Mouse (Mus musculus) cerebellum, adult 8-10 months (tissue): Measurements from ENCODE around the gene Plcb4.

ENCODE experiments used
- DNase-seq: peaks from one replicate; pipeline ENCODE4 v3.0.0; 2022

Gene Plcb4

DNA sequence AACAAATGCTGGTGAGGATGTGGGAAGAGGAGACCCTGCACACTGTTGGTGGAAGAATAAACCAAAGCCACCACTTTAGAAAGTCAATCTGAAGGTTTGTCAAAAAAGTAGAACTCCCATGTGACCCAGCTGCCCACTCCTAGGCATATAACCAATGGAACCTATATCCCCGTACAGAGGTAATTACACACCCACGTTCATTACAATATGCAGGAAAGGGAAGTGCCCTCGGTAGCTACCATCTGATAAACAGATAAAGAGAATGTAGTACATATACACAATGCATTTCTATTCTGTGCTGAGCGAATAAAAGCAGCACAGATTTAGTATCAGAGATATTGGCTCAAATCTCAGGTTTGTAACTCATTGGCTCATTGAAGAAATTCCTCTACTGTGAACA lies 242.2 kb downstream of the Plcb4 start:
- DNase-seq: no peak

DNA sequence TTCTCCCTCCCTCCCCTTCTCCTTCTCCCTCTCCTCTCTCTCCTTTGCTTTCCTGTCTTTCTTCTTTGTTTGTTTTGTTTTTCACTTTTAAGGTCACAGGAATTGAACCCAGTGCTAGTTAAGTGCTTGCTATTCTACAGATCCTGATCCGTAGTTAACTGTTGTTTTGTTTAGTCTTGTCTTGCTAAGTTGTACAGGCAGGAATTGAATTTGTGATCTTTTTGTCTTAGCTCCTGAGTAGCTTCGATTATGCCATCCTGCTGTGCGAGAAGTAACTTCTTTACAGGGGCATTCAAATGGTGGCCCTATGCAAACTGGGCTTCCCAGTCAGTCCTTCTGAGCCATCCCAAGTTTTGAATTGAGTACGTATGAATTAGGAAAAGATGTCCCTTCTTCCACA lies 245.5 kb downstream of the Plcb4 start:
- DNase-seq: no peak

DNA sequence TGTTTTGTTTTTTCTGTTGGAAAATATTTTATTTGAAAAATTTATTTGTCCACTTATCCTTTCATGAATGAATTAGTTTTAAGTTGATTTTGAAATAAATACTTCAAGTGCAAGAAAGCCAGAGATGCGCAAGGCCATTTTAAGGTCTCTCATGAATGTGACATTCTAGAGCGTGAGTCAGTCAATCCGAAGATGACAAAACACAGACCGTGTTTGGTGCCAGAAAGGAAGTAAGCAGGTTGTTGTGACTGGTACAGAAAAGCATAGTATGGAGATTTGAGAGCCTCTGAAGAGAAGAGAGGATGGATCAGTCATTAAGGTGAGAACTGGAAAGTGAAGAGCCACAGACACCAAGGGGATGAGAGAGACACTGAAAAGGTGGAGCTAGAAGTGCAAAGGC lies 246.0 kb downstream of the Plcb4 start:
- no peak for DNase-seq

DNA sequence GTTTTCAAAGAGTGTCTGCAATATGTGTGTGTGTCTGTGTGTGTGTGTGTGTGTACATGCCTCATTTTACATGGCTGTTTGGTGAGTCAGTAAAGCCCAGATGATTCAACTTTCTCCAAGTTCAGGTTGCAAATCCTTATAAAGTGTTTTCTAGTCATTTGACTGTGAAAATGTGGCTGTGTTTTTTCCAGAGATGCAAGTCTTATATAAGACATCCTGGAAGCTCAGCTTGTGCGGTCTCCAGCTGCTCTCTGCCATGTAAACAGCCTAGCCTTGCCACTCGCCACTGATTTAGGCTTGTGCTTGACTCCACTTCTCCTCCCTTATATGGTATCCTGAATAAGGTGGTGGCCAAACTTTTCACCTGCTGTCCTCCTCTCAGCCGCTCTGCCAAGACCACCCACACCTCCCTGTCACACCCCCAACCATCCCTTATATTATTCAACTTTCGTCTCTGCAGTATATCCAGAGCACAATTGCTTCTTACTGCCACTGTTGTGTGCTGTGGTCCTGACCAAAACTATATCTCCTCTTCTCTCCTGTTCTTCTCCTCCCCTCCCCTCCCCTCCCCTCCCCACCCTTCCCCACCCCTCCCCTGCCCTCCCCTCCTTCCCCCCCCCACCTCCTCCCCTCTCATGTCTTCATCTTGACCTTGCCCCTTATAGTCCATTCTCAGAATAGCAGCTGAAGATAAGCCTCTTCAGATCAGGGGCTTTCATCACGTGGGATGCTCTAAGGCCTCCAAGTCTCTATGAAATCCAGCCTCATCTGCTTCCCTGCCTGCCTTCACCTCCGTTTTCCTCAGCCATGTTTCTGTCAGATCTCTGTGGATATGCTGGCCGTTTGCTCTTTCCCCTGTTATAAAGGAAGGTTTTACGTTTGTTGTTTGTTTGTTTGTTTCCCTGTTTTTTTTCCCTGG lies 255.8 kb downstream of the Plcb4 start:
- no peak for DNase-seq

DNA sequence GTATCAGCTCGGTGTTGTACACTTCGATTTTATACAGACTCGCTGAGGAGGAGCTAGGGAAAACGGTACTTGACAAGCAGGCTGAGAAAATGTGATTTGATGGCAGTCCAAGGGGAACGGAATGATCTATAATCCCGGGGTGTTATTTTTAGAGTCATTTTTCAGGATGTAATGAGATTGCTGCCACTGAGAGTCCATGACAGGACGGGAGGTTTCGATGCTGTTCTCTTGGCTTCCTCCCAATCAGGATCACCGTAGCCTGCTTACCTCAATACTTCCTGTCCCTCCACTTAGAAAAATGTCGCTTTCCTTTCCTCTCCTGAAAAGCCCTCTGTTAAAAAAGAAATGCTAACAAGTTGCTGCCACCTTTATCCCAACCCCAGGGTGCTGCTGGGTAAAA lies 257.1 kb downstream of the Plcb4 start:
- DNase-seq: peak; percentile 34

DNA sequence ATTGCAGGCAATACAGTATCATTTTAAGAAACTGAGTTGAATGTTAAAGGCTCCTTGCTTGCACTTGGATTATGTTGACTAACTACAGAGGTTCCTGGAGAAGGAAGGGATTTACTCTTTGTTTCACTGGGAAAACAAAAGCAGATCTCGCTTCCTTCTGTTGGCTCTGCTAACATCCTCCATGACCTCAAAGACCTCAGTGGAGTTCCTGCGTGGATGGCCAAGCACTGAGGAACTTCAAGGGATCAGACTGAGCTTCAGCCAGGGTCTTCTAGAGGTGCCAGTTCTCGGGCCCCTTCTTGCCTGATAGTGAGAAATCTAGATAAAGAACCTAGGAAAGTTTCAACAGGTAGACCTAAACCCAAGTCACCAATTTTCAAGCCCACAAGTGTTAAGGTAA lies 258.2 kb downstream of the Plcb4 start:
- DNase-seq: no peak

DNA sequence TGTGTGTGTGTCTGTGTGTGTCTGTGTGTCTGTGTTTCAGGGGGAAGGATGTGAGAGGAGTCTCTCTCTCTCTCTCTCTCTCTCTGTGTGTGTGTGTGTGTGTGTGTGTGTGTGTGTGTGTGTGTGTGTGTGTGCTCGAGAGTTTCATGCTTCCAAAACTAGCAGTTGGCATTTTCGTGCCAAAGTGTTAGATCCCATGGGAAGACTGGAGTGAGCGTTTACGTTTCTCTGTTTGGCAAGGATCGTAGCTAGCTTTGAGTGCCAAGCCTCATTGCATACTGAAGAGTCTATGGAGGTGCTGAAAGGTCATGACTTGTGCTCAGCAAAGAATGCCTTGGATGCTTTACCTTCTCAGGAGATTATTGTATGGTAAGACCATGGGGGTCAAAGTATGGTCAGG lies 259.3 kb downstream of the Plcb4 start:
- no peak for DNase-seq

DNA sequence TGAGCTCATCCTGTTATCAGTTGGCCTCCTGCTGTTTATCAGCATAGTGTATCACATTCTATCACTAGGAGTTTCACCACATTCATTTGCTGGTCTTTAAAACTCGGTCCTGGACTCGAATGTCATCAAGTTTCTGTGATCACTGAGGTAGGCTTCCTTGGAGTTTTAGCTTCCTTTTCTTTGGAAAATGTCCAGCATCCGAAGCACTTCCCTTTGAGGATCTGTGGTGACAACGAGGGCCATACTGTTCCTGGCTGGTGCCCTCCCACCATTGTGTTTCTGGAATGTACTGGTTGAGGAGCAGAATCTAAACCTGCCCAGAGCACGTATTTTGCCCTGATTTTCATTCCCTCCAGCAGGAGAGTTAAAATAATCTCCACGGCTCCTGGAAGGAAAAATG lies 260.8 kb downstream of the Plcb4 start:
- no peak for DNase-seq

DNA sequence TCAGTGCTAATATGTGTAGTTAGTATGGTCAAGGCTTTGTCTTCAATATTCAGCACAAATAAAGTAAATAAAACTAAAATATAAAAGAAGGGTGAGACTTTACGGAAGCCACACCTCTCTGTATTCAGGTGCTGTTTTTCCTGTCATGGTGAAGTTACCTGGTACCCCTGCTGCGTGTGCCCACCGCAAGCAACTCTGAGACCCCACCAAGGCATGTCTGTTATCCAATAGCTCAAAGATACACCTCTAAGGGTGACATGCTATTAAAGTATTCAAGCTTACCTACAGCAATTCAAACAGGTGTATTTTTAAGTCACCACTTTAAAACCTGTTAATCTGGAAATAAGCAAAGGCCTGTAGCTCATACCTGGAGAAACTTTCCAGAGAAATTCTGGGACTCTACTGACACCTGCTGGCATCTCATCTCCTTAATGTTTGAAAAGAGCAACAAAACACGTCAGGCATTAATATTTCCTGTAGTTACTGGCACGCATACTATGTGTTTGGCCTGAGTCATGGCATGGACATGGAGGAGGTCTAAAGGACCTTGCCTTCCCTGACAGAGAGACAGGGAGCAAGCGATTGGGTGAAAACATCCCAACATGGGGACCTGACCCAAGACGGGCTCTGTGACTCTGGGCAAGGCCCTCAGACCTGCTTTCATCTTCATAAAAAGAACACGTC lies 268.0 kb downstream of the Plcb4 start:
- DNase-seq: peak; percentile 80

DNA sequence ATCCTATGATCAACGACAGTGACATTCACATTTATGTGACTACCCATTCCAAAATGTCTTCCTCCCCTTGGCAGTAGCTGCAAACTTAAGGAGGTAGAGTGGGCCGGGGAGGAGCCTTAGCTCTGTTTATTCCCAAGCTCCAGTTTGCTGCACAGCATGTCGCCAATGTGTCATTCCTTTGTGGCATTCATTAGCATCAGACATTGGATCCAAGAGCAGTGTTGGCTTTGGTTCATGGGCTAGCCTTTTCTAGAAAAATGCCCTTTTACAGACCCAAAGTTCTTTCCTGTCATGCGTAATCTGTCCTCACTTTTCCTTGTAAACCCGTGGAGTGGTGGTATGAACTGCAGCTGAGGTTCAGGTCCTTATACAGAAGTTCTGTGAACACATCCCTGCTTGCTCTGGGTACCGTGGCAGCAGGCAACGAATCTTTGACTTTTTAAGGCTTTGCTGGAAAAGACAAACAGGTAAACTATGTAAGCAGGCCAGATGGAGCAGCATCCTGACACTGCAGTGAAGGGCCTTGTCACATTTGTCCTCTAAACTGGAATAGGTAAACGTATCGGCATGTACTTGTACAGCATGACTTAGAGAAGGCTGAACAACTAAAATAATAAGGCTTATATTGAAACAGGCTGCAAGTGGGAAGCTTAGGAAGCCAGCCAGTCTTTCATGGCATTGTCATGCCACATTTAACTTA lies 270.4 kb downstream of the Plcb4 start:
- DNase-seq: peak; percentile 69

DNA sequence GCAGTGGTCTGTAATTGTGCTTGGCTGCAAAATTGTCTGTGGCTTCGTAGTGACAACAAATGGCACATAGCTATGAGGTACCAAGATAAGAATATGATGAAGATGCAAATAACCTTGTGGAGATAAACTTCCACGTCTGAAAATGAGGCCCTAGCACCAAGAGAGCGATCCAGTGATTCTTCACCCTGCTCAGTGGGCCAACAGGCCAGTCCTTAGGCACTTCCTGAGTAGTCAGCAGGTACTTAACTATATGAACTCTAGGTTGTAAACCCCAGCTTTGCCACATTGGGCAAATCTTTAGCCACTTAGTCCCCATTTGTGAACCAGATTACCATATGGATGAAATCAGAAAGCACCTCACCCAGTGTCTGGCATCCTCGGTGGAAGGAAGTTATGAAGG lies 271.9 kb downstream of the Plcb4 start:
- no peak for DNase-seq

DNA sequence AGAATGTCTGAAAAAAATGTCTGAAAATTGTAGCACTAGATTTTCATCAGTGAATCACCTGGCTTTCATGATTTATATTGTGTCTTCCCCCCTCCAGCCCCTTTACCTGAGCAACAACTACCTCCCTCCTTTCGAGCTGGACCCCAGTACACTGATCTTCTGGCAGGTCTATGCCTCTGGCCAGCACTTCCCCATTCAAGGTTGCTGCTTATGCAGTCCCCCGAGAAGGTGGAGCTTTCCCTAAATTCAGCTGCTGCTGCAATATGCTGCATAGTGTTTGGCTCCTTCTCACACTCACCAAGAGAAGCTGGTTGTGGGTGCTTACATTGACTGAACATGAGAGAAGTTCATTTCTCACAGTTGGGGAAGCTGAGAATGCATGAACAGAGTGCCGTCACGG lies 273.8 kb downstream of the Plcb4 start:
- no peak for DNase-seq

DNA sequence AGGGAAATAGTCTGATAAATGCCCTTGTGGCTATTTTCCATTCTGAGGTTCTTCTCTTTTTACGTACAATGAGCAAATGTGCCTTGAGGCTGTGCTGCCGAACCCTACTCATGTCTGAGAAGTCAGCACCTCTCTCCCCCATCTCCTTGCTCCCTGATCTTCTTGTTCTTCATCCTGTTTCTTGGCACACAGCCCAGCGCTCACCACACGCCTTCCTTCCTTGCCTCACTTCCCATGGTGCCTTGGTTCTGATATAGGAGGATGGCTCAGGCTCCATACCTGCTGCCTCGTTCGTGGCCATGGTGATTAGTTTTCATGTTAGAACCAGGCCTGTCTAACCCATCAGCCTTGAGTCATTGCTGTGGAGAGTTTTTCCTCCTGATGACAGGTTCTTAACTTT lies 277.6 kb downstream of the Plcb4 start:
- no peak for DNase-seq

DNA sequence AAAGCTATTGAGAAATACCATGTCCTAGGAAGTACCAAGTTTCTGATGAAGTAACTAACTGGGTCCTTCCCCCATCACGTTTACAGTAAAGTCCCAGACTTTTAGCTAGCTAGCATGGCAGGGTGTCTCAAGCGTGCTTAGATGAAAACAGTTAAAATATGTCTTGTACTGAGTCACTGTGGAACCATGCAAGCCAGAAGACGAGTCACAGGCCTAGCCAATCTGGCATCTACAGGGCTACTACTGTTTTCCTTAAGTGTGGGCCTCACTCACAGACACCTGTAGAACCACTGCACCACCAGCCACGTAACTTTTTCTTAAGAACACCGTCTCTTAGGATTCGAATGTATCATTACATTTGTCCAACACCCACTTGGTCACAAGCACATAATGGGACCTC lies 278.8 kb downstream of the Plcb4 start:
- no peak for DNase-seq

DNA sequence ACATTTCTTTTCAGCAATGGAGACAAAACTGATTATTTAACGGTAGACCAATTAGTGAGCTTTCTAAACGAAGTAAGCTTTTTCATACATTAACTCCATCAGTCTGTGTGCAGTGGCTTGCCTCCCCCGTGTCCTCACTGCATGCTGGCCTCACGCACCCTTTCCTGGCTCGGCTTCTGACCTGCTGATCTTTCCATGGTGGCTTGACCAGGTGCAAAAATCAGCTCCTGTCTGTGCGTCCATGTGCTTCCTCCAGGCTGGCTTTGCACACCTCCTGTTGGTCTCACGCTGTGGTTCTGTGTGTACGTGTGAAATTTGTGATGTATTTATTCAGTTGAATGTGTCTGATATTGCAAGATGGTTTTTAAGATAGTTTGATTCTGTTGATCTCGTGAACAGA lies 281.1 kb downstream of the Plcb4 start:
- peak; percentile 55 for DNase-seq

DNA sequence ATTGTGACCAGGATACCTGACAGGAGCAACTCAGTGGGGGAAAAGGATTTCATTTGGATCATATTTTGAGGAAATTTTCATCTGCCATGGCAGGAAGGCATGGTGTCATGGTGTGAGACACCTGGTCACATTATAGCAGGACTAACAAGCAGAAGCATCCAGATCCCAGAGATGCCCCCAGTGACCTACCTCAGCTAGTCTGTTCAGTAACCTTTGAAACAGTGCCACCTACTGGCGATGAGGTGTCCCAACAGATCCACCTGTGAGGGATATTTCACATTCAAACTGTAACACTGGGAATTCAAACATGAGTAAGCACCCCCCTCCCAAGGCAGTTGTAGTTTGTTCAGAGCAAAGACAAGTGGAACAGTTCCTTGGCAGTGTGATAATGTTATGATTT lies 289.0 kb downstream of the Plcb4 start:
- DNase-seq: no peak

DNA sequence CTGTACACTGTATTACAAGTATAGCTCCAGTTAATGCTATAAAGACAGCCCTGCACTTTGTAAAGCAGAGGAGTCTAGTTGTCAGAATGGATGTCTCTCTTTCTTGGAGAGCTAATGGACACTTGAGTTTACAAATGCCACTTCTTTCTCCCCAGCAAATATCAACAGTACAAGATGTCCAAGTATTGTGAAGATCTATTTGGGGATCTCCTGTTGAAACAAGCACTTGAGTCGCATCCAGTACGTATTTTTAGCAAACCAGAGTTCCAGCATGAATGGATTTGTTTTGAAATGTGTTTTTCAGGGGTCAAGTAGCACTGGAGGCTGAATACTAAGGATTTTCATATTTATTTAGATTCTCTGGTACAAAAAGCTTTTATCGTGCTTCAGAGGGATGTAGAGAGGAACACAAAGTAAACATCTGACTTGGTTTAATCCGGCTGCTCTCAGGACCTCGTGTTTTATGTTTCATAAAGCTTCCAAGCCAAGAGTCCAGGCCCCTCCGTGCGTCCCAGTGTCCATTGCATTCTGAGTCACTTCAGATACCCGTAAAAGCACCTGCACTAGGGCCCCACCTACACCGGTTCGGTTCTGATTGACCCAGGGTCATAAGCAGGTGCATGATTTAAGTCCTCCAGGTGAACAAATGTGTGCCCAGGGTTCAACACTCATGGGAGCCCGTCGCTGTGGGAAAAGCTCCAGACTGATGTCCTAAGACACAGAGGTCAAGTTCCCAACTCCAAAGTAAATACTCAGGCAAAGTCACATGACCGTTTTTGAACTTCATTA lies 296.1 kb downstream of the Plcb4 start:
- no peak for DNase-seq

DNA sequence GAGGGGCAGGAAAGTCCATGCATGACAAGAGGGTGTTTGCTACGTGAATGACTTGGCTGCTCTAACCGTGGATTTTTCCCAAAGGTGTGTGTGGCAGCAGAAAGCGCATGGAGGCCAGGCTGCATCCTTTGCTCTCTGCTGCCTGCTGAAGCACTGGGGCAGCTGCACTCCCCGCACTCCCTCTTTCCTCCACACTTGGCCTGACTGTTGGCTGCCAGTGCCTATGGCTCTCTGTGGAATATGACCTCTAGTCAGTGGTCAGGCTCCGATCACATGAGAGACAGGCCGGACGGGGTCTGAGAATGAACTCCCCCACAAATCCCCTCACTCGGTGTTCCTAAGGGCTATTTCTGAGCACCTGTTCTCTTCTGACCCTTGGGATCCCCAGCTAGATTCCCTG lies 297.0 kb downstream of the Plcb4 start:
- DNase-seq: no peak

DNA sequence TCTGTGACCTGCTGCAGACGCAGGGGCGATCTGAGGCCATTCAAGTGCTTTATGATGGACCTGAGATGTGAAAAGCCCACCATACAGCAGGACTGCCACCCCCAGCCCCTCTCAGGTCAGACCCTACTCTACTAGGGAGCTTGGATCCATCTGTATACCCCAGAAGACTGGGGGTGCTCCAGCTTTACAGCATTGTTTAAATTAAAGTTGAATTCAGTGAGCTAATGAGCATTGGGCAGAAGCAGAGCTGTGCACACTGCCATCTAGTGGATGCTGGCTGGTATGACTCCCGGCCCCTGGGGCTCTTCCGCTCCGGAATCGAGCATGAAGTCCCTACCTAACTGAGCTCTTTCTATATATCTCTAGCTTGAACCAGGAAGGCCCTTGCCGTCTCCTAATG lies 298.9 kb downstream of the Plcb4 start:
- peak; percentile 74 for DNase-seq

DNA sequence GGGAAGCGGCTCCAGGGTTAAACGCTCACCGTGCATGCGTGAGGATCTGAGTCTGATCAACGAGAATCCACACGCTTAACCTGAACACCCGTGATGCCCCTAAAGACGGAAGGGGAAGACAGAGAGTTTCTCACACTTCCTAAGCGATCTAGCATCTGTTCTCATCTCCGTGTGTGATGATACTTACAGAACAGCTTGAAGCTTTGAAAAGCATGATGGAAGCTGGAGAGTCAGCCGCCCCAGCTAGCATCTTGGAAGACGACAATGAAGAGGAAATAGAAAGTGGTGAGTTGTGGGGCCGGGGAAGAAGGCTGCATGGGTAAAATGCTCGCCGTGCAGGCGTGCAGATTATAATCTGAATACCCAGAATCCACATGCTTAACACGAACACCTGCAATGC lies 299.6 kb downstream of the Plcb4 start:
- no peak for DNase-seq

DNA sequence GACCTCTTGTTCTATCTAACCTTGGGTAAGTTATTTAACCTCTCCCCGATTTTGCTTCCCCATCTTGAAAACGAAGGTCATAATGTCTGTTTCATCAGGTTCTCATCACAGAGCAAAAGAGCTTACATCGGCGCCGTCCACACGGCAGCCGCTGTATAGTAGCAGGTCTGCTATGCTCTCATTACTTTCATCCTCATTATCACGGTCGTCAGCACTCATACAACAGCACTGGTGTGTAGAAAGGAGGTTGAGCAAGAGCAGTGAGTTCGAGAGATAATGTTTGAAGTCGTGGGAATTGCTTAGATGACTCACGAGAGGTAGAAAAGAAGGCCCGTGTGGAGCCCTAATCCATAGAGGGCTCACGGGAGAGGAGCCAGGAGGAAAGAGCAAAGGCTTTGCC lies 304.3 kb downstream of the Plcb4 start:
- no peak for DNase-seq

DNA sequence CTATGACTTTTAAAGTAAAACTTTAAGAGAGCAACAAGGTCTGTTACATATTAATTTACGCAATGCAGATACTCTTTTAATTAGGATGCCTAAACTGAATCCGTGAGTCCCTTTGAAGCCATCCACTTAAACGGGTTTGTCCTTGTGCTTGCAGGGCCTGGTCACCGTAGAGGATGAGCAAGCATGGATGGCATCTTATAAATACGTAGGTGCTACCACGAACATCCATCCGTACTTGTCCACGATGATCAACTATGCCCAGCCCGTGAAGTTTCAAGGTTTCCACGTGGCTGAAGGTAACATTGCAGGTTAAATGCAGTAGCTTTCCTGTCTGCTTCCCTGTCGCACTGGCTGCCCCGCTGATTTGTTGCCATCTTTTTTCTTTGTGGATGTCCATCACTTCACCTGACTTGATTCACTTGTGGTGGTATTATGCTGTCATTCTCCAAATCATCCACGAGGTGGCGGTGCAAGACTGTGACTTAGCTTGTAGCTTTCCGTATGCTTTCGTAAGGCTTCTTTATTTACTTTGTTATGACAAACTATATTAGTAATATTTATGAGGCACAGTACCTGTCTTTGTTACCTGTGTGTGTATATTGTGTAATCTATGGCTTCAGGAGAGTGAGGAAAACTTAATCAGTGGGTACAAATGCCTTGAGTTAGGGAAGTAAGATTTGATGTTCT lies 308.2 kb downstream of the Plcb4 start:
- DNase-seq: peak; percentile 66
